Mouse (Mus musculus): ENCODE results near the gene Zbtb45. TPM values are rescaled to one million over a fixed set of nuclear protein-coding genes. Genes with fewer than 3 reads are reported as not detected.

The Zbtb45 gene
- 9.5 and 12.1 TPM in 2 replicates for total RNA-seq (2012; rRNA removed)
- 6.7 and 6.8 TPM in 2 replicates for total RNA-seq (2014; rRNA removed)
- 16.7 and 17.1 TPM in 2 replicates for polyA plus RNA-seq (2012; ENCODE audit: insufficient read length, low read depth)

- dilution Hi-C loops (cut with MboI; ENCODE audit: extremely low pct_ligation_motif_present, extremely low pct_unique_long_range_greater_than_20kb, low sequenced_read_pairs) (no loop called here), in situ Hi-C loops (cut with MboI; ENCODE audit: low pct_ligation_motif_present, low pct_unique_long_range_greater_than_20kb, low sequenced_read_pairs) (loop anchor here (25.0 kb wide), 1 partner anchor 523 kb away; the partner anchor contains the start of gene Zfp606)
- H3K27me3 ChIP-seq (replicated peaks), result peaks cover 9% of the 10 kb centered on the region
- H3K79me2 ChIP-seq (replicated peaks; ENCODE audit: control insufficient read depth, extremely low read depth, insufficient read depth, poor library complexity, severe bottlenecking), result 0 out of 2 replicates have a peak, but pooled peaks cover 3% of the 10 kb centered on the region
- peak within 1 kb of the TSS; percentile 84 to 95 (median 84) for H3K4me3 ChIP-seq (replicated peaks in 1 of 3; ENCODE audit: low read depth in 2 of 3, low read length in 2 of 3, poor library complexity in 1 of 3)
- peaks cover 8 to 14% of the 10 kb centered on the region in 2 experiments; a peak in 2 of 4 replicates for H3K4me1 ChIP-seq (ENCODE audit: control insufficient read depth in 1 of 2, insufficient read depth in 2 of 2)
- peak within 1 kb of the TSS; percentile 89 for H3K27ac ChIP-seq (ENCODE audit: insufficient read depth, low read depth)
- peaks cover 25 to 29% of the 10 kb centered on the region in 2 experiments for H3K36me3 ChIP-seq (replicated peaks in 1 of 2; ENCODE audit: control insufficient read depth in 1 of 2, insufficient read depth in 1 of 2, low read length in 1 of 2)
- peak within 1 kb of the TSS; percentile 94 for H3K9ac ChIP-seq (ENCODE audit: insufficient read depth, low read depth)
- no peak; the same call in 1 of the 2 replicates for TF ChIP-seq TBP (conservative IDR thresholded peaks at IDR 0.05; ENCODE audit: low read depth, low read length)
- TF ChIP-seq MAX (IDR thresholded peaks at IDR 0.05; ENCODE audit: low read length), result no peak
- peak; percentile 81 for TF ChIP-seq ZNF384 (IDR thresholded peaks at IDR 0.05; ENCODE audit: low read depth, low read length)
- TF ChIP-seq UBTF (IDR thresholded peaks at IDR 0.05; ENCODE audit: low read depth, low read length), result no peak
- TF ChIP-seq MAFK (IDR thresholded peaks at IDR 0.05; ENCODE audit: insufficient replicate concordance, low read length), result no peak
- peak in 1 of 2 experiments; percentile 48; a peak in 2 of 4 replicates for TF ChIP-seq CTCF (conservative IDR thresholded peaks at IDR 0.05 in 1 of 2, IDR thresholded peaks at IDR 0.05 in 1 of 2; ENCODE audit: low read depth in 2 of 2, low read length in 2 of 2)
- 0 out of 2 replicates have a peak, but pooled peaks have one; percentile 0 for TF ChIP-seq POLR2AphosphoS2 (IDR thresholded peaks at IDR 0.05; ENCODE audit: low read depth, low read length)
- no peak; the same call in none of the 2 replicates for TF ChIP-seq SMC3 (IDR thresholded peaks at IDR 0.05; ENCODE audit: low read depth, low read length)
- TF ChIP-seq POLR2A (IDR thresholded peaks at IDR 0.05; ENCODE audit: low read depth, low read length), result 0 out of 2 replicates have a peak, but pooled peaks have one; percentile 2
- no peak for TF ChIP-seq RCOR1 (conservative IDR thresholded peaks at IDR 0.05; ENCODE audit: low read depth, low read length)
- no peak for TF ChIP-seq ELF1 (IDR thresholded peaks at IDR 0.05; ENCODE audit: low read depth, low read length)
- H3K4me2 ChIP-seq (ENCODE audit: insufficient read depth, low read depth, poor library complexity, severe bottlenecking), result peak within 1 kb of the TSS; percentile 70
- DNase-seq (ENCODE audit: extremely low read depth), result no peak
- H3K9me3 ChIP-seq (replicated peaks; ENCODE audit: low read length), result no peaks in the 10 kb centered on the region
These were observed at the start of gene Zbtb45 for GRCm38 (mm10) chr7:13010005-13010908. Zbtb45 (minus strand) TSS chr7:13010034.

- no peak for DNase-seq (ENCODE audit: extremely low read depth)
- H3K4me1 ChIP-seq (ENCODE audit: control insufficient read depth in 1 of 2, insufficient read depth in 2 of 2), result 0 out of 4 replicates have a peak, but pooled peaks cover 0 to 4% of the 10 kb centered on the region in 2 experiments
- no peak overlapping the region for H3K4me2 ChIP-seq (ENCODE audit: insufficient read depth, low read depth, poor library complexity, severe bottlenecking)
- H3K9me3 ChIP-seq (replicated peaks; ENCODE audit: low read length), result peaks cover 9% of the 10 kb centered on the region
- no peak overlapping the region for H3K9ac ChIP-seq (ENCODE audit: insufficient read depth, low read depth)
- no peaks in the 10 kb centered on the region for H3K36me3 ChIP-seq (replicated peaks in 1 of 2; ENCODE audit: control insufficient read depth in 1 of 2, insufficient read depth in 1 of 2, low read length in 1 of 2)
- H3K27me3 ChIP-seq (replicated peaks), result peaks cover 35% of the 10 kb centered on the region
- in situ Hi-C loops (cut with MboI; ENCODE audit: low pct_ligation_motif_present, low pct_unique_long_range_greater_than_20kb, low sequenced_read_pairs), result loop anchor here (25.0 kb wide), 2 partner anchors 228 to 1253 kb away; partner anchors contain the start of genes Lig1 and Zswim9
- dilution Hi-C loops (cut with MboI; ENCODE audit: extremely low pct_ligation_motif_present, extremely low pct_unique_long_range_greater_than_20kb, low sequenced_read_pairs), result no loop called here
- H3K79me2 ChIP-seq (replicated peaks; ENCODE audit: control insufficient read depth, extremely low read depth, insufficient read depth, poor library complexity, severe bottlenecking), result no peaks in the 10 kb centered on the region
- no peak for TF ChIP-seq PAX5 (IDR thresholded peaks at IDR 0.05; ENCODE audit: low read length)
- no peak for TF ChIP-seq POLR2A (IDR thresholded peaks at IDR 0.05; ENCODE audit: low read depth, low read length)
- no peak for TF ChIP-seq SMC3 (IDR thresholded peaks at IDR 0.05; ENCODE audit: low read depth, low read length)
- TF ChIP-seq CHD2 (IDR thresholded peaks at IDR 0.05; ENCODE audit: low read length), result no peak
- TF ChIP-seq CHD1 (IDR thresholded peaks at IDR 0.05; ENCODE audit: low read depth, low read length), result no peak
- TF ChIP-seq MEF2A (IDR thresholded peaks at IDR 0.05; ENCODE audit: borderline replicate concordance, low read depth, low read length), result no peak
- TF ChIP-seq ETS1 (conservative IDR thresholded peaks at IDR 0.05; ENCODE audit: low read depth, low read length), result no peak
- no peak for TF ChIP-seq ELF1 (IDR thresholded peaks at IDR 0.05; ENCODE audit: low read depth, low read length)
- no peak for TF ChIP-seq JUND (conservative IDR thresholded peaks at IDR 0.05; ENCODE audit: low read depth, low read length)
- no peak overlapping the region for H3K4me3 ChIP-seq (replicated peaks in 1 of 3; ENCODE audit: low read depth in 2 of 3, low read length in 2 of 3, poor library complexity in 1 of 3)
- no peak overlapping the region for H3K27ac ChIP-seq (ENCODE audit: insufficient read depth, low read depth)
These were observed 49.7 kb upstream of the Zbtb45 start for GRCm38 (mm10) chr7:13059536-13059935.

All from CH12.LX (cell line).